Mouse (Mus musculus) lung, embryonic 15.5 days (tissue): ENCODE results near the gene Spdye4b. TPM values are rescaled to one million over a fixed set of nuclear protein-coding genes. Genes with fewer than 3 reads are reported as not detected.
A peak's percentile ranks its signal among the peaks of the same experiment; 100 is the strongest.

Experiments
- ATAC-seq: fragments of 200-750 bp; cut with Nextera tagmentation; 2 replicates; pipeline ENCODE4 v1.8.0; 2017; ENCODE audit warnings: moderate number of reproducible peaks, borderline replicate concordance; ENCODE audit not compliant: low FRiP score, low TSS enrichment; ENCODE audit errors: extremely low read depth
- H3K27ac ChIP-seq: fragments of 300-500 bp; sonication (generic); 2 replicates; pipeline ENCODE4 v1.5.1; 2015; ENCODE audit warnings: moderate library complexity, mild to moderate bottlenecking, inconsistent platforms
- H3K27me3 ChIP-seq: fragments of 300-500 bp; sonication (generic); 2 replicates; pipeline ENCODE4 v1.6.1; 2015; ENCODE audit warnings: inconsistent platforms
- H3K36me3 ChIP-seq: fragments of 300-500 bp; sonication (generic); 2 replicates; pipeline ENCODE4 v1.6.1; 2015; ENCODE audit warnings: inconsistent platforms
- H3K4me1 ChIP-seq: fragments of 300-500 bp; sonication (generic); 2 replicates; pipeline ENCODE4 v1.6.1; 2015; ENCODE audit warnings: inconsistent platforms
- H3K4me2 ChIP-seq: fragments of 300-500 bp; sonication (generic); 2 replicates; pipeline ENCODE4 v1.6.1; 2015; ENCODE audit warnings: inconsistent platforms, mild to moderate bottlenecking, moderate library complexity
- H3K4me3 ChIP-seq: fragments of 300-500 bp; sonication (generic); 2 replicates; pipeline ENCODE4 v1.5.1; 2015; ENCODE audit warnings: mild to moderate bottlenecking, inconsistent platforms
- H3K9ac ChIP-seq: fragments of 300-500 bp; sonication (generic); 2 replicates; pipeline ENCODE4 v1.6.1; 2015; ENCODE audit warnings: inconsistent platforms
- H3K9me3 ChIP-seq: fragments of 300-500 bp; sonication (generic); 2 replicates; pipeline ENCODE4 v1.6.1; 2016; ENCODE audit warnings: inconsistent platforms
- WGBS: fragments of 180-500 bp; shearing (Covaris S2); methylation state at CpG from one replicate; pipeline ENCODE4 v1.1.7; 2015; 5-methylcytosine and 5-hydroxymethylcytosine counted together
- polyA plus RNA-seq: library from polyadenylated mRNA; unstranded; fragments of >200 nt; fragmentation: Nextera tagmentation; extraction: Ambion mirVana; gene quantifications from 2 replicates; pipeline ENCODE4 v1.2.1, GENCODE M21; 2015

The Spdye4b gene
- polyA plus RNA-seq, 1 experiment from 2014 or later: not detected

- no peaks in the 10 kb centered on the region for H3K27me3 ChIP-seq
- H3K9ac ChIP-seq: no peak overlapping the region
- H3K4me2 ChIP-seq: no peak overlapping the region
- no peaks in the 10 kb centered on the region for H3K9me3 ChIP-seq
- no peaks in the 10 kb centered on the region for H3K4me1 ChIP-seq
- H3K4me3 ChIP-seq: no peak overlapping the region
- WGBS: 76% methylated on average over 1 of the region's 1 CpGs
- no peak for ATAC-seq
- no peaks in the 10 kb centered on the region for H3K36me3 ChIP-seq
- H3K27ac ChIP-seq: no peak overlapping the region
These were observed 41.5 kb downstream of the Spdye4b start for GRCm38 (mm10) chr5:143222287-143222686.

- no peaks in the 10 kb centered on the region for H3K4me1 ChIP-seq
- H3K9ac ChIP-seq: no peak within 1 kb of the TSS
- no peaks in the 10 kb centered on the region for H3K27me3 ChIP-seq
- no peaks in the 10 kb centered on the region for H3K9me3 ChIP-seq
- no peak within 1 kb of the TSS for H3K4me2 ChIP-seq
- WGBS: 79% methylated on average over 3 of the region's 3 CpGs
- no peaks in the 10 kb centered on the region for H3K36me3 ChIP-seq
- no peak within 1 kb of the TSS for H3K27ac ChIP-seq
- ATAC-seq: no peak
- no peak within 1 kb of the TSS for H3K4me3 ChIP-seq
These were observed 46.0 kb downstream of the Spdye4b start, which contains the start of gene Spdye4a for GRCm38 (mm10) chr5:143226790-143227189. Gene Spdye4a, minus strand, starts transcription at chr5:143226890.

GRCm38 (mm10) chr5:143235028-143235693 lies 54.3 kb downstream of the Spdye4b start, which contains the start of gene Zfp12:
Gene Zfp12, plus strand, starts transcription at chr5:143235163.
- peaks cover 28% of the 10 kb centered on the region for H3K36me3 ChIP-seq
- WGBS: under 1% methylated on average over 58 of the region's 58 CpGs

GRCm38 (mm10) chr5:143236036-143236435 lies 55.2 kb downstream of the Spdye4b start:
- H3K4me3 ChIP-seq: peak overlapping the region; percentile 63
- H3K9me3 ChIP-seq: no peaks in the 10 kb centered on the region
- peak overlapping the region; percentile 73 for H3K9ac ChIP-seq
- H3K27ac ChIP-seq: no peak overlapping the region
- no peaks in the 10 kb centered on the region for H3K27me3 ChIP-seq
- ATAC-seq: no peak
- peaks cover 37% of the 10 kb centered on the region for H3K36me3 ChIP-seq
- H3K4me2 ChIP-seq: peak overlapping the region; percentile 73
- H3K4me1 ChIP-seq: peaks cover 11% of the 10 kb centered on the region
- 28% methylated on average over 9 of the region's 9 CpGs for WGBS

More at GRCm38 (mm10) chr5:143235028-143235693, 54.3 kb downstream of the Spdye4b start, which contains the start of gene Zfp12:
- H3K27ac ChIP-seq: peak within 1 kb of the TSS; percentile 96
- peak within 1 kb of the TSS; percentile 73 for H3K4me2 ChIP-seq
- H3K4me3 ChIP-seq: peak within 1 kb of the TSS; percentile 63
- peaks cover 11% of the 10 kb centered on the region for H3K4me1 ChIP-seq
- peak within 1 kb of the TSS; percentile 73 for H3K9ac ChIP-seq
- H3K27me3 ChIP-seq: no peaks in the 10 kb centered on the region
- no peaks in the 10 kb centered on the region for H3K9me3 ChIP-seq
- peak; percentile 98 for ATAC-seq

GRCm38 (mm10) chr5:143244926-143245325 lies 64.1 kb downstream of the Spdye4b start:
- Histone ChIP-seq H3K4me3 (no peak overlapping the region), H3K9ac (no peak overlapping the region), H3K4me1 (no peaks in the 10 kb centered on the region), H3K27ac (no peak overlapping the region), H3K36me3 (peaks cover 89% of the 10 kb centered on the region), H3K27me3 (no peaks in the 10 kb centered on the region), H3K9me3 (no peaks in the 10 kb centered on the region), H3K4me2 (no peak overlapping the region)
- no peak for ATAC-seq
- 96% methylated on average over 26 of the region's 26 CpGs for WGBS

- peaks cover 22% of the 10 kb centered on the region for H3K36me3 ChIP-seq
- WGBS: 65% methylated on average over 6 of the region's 6 CpGs
- H3K4me1 ChIP-seq: peaks cover 22% of the 10 kb centered on the region
- peaks cover 64% of the 10 kb centered on the region for H3K27me3 ChIP-seq
- no peak overlapping the region for H3K4me3 ChIP-seq
- no peaks in the 10 kb centered on the region for H3K9me3 ChIP-seq
- H3K27ac ChIP-seq: no peak overlapping the region
- no peak for ATAC-seq
- no peak overlapping the region for H3K4me2 ChIP-seq
- no peak overlapping the region for H3K9ac ChIP-seq
These were observed 71.2 kb downstream of the Spdye4b start for GRCm38 (mm10) chr5:143252039-143252438.

GRCm38 (mm10) chr5:143252791-143253185 lies 72.0 kb downstream of the Spdye4b start:
- Histone ChIP-seq H3K9me3 (no peaks in the 10 kb centered on the region), H3K36me3 (peaks cover 16% of the 10 kb centered on the region; the same call in 1 of the 2 replicates), H3K4me2 (peak overlapping the region; percentile 77), H3K4me1 (peaks cover 22% of the 10 kb centered on the region), H3K4me3 (peak overlapping the region; percentile 37), H3K27me3 (peaks cover 71% of the 10 kb centered on the region), H3K9ac (no peak overlapping the region), H3K27ac (no peak overlapping the region)
- 42% methylated on average over 18 of the region's 18 CpGs for WGBS
- ATAC-seq: no peak; the same call in 1 of the 2 replicates

- 2% methylated on average over 103 of the region's 103 CpGs for WGBS
- peak overlapping the region; percentile 77 for H3K4me2 ChIP-seq
- H3K9me3 ChIP-seq: no peaks in the 10 kb centered on the region
- H3K36me3 ChIP-seq: peaks cover 12% of the 10 kb centered on the region; the same call in 1 of the 2 replicates
- no peak overlapping the region for H3K9ac ChIP-seq
- peak overlapping the region; percentile 37 for H3K4me3 ChIP-seq
- H3K27ac ChIP-seq: no peak overlapping the region
- peaks cover 77% of the 10 kb centered on the region for H3K27me3 ChIP-seq
- peaks cover 22% of the 10 kb centered on the region for H3K4me1 ChIP-seq
- ATAC-seq: no peak; the same call in 1 of the 2 replicates
These were observed 72.5 kb downstream of the Spdye4b start for GRCm38 (mm10) chr5:143253186-143253880.

GRCm38 (mm10) chr5:143253881-143254486 lies 73.2 kb downstream of the Spdye4b start:
- peaks cover 22% of the 10 kb centered on the region for H3K4me1 ChIP-seq

More at GRCm38 (mm10) chr5:143253881-143254486, 73.2 kb downstream of the Spdye4b start:
- H3K27ac ChIP-seq: no peak overlapping the region
- H3K36me3 ChIP-seq: peaks cover 6% of the 10 kb centered on the region; the same call in 1 of the 2 replicates
- no peak overlapping the region for H3K9ac ChIP-seq
- no peaks in the 10 kb centered on the region for H3K9me3 ChIP-seq
- no peak for ATAC-seq
- peaks cover 80% of the 10 kb centered on the region for H3K27me3 ChIP-seq
- 6% methylated on average over 73 of the region's 81 CpGs for WGBS
- peak overlapping the region; percentile 77 for H3K4me2 ChIP-seq
- H3K4me3 ChIP-seq: peak overlapping the region; percentile 37
